Mouse (Mus musculus) layer of hippocampus, adult 9-11 months (tissue): ENCODE data around the gene Iqschfp.
A peak's percentile ranks its signal among the peaks of the same experiment; 100 is the strongest.

ENCODE experiments used
- DNase-seq: peaks from one replicate; pipeline ENCODE4 v3.0.0; 2022

The Iqschfp gene

GRCm38 (mm10) chr3:68582103-68582740 is 690.2 kb downstream of the Iqschfp start:
- DNase-seq, result no peak

- no peak for DNase-seq
Measured at GRCm38 (mm10) chr3:68583031-68583693, 691.1 kb downstream of the Iqschfp start.

GRCm38 (mm10) chr3:68583771-68584511 is 691.9 kb downstream of the Iqschfp start:
- DNase-seq, result no peak

- no peak for DNase-seq
Measured at GRCm38 (mm10) chr3:68585213-68585612, 693.2 kb downstream of the Iqschfp start.

GRCm38 (mm10) chr3:68586646-68587064 is 694.6 kb downstream of the Iqschfp start:
- no peak for DNase-seq

GRCm38 (mm10) chr3:68587567-68588245 is 695.7 kb downstream of the Iqschfp start:
- DNase-seq, result no peak

GRCm38 (mm10) chr3:68589220-68589840 is 697.3 kb downstream of the Iqschfp start:
- DNase-seq, result peak; percentile 66

GRCm38 (mm10) chr3:68590436-68590835 is 698.4 kb downstream of the Iqschfp start:
- no peak for DNase-seq

- no peak for DNase-seq
Measured at GRCm38 (mm10) chr3:68592575-68592974, 700.5 kb downstream of the Iqschfp start.

GRCm38 (mm10) chr3:68593073-68593867 is 701.2 kb downstream of the Iqschfp start:
- peak; percentile 68 for DNase-seq

GRCm38 (mm10) chr3:68595316-68595925 is 703.4 kb downstream of the Iqschfp start:
- no peak for DNase-seq

- DNase-seq, result no peak
Measured at GRCm38 (mm10) chr3:68596938-68597337, 704.9 kb downstream of the Iqschfp start.

- DNase-seq, result no peak
Measured at GRCm38 (mm10) chr3:68602891-68603290, 710.9 kb downstream of the Iqschfp start.

- no peak for DNase-seq
Measured at GRCm38 (mm10) chr3:68604467-68604866, 712.4 kb downstream of the Iqschfp start.

GRCm38 (mm10) chr3:68604962-68605361 is 712.9 kb downstream of the Iqschfp start:
- no peak for DNase-seq

- DNase-seq, result no peak
Measured at GRCm38 (mm10) chr3:68605942-68606603, 714.0 kb downstream of the Iqschfp start.

GRCm38 (mm10) chr3:68606730-68607129 is 714.7 kb downstream of the Iqschfp start:
- DNase-seq, result peak; percentile 68

GRCm38 (mm10) chr3:68607336-68607735 is 715.3 kb downstream of the Iqschfp start:
- DNase-seq, result no peak

GRCm38 (mm10) chr3:68608848-68609497 is 716.9 kb downstream of the Iqschfp start:
- DNase-seq, result peak; percentile 88

- no peak for DNase-seq
Measured at GRCm38 (mm10) chr3:68610011-68610410, 718.0 kb downstream of the Iqschfp start.
